Mouse (Mus musculus): ENCODE results near the gene Pard3b.

Pard3b gene

DNA sequence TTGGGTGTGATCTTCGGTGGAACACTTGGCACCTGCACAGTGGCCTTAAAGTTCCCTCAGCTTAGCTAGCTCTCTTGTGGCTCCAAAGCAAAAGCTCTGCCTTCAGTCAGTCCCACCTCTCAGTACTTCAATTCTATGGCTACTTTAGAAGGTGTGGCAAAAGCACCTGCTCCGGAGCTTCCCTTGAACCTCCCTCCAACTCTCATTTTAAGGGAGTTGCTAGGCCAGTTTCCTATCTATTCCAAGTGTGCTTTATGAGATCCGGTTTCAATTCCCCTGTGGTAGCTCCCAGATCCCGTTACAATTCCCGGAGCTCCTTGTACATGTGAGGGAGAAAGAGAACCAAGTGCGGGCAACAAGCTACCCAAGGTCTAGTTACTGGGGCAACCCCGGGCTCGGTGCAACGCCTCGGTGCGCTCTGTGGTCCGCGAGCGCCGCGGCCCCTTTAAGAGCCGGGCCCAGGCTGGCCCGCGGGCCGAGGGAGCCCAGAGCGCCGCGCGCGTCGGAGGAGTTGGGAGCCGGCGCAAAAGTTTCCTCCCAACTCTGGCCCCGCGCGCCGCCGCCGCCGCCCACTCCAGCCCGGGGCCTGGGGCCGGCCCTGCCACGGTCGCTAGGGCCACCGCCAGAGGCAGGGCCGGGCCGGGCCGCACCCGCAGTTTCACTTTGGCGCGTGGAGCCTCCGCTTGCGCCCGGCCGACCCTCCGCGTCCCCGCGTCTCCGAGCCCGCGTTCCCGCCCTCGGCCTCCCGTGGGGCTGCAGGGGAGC is at the start of gene Pard3b:
Gene Pard3b, plus strand, starts transcription at position 478 of the 765 bp plus-strand sequence.
- DNase-seq (ENCODE audit: low read depth, low spot score), result no peak

DNA sequence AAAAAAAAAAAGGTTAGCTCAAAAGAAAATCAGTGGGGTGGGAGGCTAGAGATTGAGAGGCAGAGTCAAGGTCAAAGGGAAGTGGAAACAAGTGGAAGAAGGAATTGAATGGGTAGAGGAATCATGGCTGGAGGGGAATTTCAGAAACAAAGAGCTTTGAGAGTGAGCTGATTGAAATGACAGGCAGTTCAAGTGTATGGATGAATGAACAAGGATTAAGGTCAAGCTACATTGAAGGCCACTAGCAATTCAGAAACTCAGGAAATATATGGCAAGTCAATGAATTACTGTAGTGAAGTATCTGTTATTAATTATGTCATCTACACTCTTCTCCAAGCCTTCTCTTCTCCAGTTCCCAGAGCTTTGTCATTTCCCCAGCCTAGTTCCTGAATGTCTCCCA is 22.4 kb upstream of the Pard3b start:
- no peak for DNase-seq (ENCODE audit: low read depth, low spot score)

DNA sequence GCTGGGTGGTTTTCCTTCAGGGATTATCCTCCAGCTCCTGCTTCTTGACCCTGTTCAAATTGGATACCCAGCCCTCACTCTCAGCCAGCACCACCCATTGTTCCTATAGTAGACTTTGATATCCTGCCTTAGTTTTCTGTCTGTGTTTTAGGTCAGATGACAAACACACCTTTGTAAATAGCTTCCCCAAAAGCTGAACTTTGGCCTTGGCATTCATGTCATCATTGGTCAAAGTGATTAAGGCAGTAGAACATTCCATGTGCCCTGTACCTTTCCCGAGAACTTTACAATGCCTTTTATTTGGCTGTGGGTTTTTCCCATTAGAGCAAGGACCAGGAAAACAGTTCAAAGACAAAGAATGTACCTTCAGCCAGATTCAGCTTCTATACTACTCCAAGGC is 18.0 kb upstream of the Pard3b start:
- no peak for DNase-seq (ENCODE audit: low read depth, low spot score)

DNA sequence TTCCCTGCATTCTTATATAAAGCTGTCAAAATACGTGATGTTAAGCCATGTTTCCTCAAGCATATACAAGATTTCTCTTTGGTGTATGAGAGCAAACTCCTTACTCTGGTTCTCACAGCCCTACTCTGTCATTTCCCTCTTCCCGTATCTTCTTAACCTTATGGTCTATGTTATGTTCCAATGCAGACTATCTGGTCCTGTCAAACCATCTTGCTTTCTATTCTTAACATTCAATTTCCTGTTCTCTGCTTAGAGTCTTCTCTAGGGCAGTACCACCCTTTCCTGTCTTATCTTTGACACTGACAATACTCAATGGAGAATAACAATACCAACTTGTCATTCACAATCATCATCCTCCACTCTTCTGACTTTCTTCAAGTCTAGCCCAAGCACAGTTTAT is 8.8 kb upstream of the Pard3b start:
- no peak for DNase-seq (ENCODE audit: low read depth, low spot score)

DNA sequence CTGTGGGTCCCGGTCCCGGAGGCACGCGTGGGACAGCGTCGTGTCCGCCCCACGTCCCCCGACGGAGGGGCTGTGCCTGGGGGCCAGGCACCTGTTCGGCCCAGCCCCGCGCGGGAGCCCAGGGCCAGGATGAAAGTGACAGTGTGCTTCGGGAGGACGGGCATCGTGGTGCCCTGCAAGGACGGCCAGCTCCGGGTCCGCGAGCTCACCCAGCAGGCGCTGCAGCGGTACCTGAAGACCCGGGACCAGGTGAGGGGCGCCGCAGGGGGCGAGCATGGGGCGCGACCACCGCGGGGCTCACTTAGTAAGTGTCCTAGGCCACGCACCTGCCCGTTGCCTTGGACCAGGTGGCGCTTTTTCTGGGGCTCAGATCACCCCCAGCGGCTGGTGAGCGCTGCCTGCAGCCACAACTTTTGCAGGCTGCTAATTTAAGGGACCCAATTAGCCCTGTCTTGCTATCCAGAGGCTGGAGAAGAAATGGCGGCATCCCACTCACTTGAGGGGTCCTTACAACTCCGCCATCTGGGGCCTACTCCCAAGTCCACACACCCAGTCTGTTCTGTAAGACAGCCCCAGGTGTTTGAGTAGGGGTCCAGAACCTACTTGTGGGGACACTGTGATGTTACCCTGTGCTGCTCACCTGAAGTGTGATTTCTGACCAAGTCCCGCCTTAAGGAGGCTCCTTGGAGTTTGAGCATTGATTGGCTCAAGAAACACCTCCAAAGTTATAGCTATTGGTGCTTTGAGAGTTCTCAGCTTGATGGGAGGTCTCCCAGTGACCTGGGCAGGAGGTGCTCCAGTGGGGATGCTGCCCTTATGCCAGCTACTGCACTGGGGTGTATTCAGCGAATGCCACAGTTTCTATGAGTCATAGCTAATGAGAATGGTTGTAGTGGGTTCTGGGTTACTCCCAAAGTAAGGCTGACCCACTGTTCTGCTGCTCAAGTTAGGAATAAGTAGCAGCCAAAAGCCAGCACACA is 780 bp downstream of the Pard3b start:
- DNase-seq (ENCODE audit: low read depth, low spot score), result no peak

DNA sequence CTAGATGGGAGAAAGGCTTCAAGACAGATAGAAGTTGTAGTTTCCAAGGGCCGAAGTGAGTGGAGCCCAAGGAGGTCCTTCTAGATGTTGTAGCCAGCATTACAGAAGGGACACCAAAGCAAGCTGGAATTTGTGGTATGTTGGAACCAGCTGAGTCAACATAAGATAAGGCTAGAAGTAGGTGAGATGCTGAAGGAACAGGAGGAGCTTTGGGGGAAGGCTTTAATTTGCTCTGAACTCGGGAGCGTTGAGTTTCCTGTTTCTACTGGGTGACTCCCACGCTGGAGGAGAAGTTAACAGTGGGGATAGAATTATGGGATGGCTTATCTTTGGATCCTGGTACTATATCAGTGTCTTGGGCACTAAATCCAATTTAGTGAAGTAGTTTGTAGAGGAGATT is 3.3 kb downstream of the Pard3b start:
- DNase-seq (ENCODE audit: low read depth, low spot score), result no peak

DNA sequence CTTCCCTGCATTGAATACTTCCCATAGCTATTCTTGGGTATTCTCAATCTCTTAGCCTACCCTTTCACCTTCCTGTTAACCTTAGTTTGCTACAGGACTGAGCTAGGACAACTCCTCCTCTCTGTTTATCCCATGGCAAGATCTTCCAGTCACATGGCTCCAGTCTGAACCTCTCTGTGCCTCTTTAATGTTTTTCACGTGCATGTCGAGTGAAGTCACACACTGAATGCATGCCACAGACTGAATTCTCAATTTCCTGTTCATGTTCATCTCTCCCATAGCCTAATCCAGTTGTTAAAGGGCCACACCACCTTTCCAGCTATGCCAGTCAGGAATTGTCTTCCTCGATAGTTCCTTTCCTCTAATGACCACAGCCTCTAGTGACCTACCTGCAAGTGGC is 6.4 kb downstream of the Pard3b start:
- DNase-seq (ENCODE audit: low read depth, low spot score), result no peak

DNA sequence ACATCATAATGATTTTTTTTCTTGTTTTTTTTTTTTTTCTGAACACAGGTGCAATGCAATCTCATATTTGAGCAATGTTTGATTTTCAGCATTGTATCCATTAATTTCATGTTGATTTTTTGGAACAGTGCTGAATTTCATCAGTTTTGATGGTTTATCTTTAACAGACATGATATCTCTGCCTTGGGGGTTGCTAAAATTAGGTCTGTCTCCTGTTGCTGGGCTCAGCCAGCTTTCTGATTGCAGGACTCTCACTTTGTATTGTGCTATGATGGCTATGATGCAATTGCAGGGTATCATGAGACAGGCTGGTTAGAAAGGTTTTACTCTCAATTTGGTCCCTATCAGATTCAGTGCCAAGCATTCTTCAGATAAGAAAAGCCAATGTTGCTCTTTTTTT is 11.3 kb downstream of the Pard3b start:
- DNase-seq (ENCODE audit: low read depth, low spot score), result no peak

DNA sequence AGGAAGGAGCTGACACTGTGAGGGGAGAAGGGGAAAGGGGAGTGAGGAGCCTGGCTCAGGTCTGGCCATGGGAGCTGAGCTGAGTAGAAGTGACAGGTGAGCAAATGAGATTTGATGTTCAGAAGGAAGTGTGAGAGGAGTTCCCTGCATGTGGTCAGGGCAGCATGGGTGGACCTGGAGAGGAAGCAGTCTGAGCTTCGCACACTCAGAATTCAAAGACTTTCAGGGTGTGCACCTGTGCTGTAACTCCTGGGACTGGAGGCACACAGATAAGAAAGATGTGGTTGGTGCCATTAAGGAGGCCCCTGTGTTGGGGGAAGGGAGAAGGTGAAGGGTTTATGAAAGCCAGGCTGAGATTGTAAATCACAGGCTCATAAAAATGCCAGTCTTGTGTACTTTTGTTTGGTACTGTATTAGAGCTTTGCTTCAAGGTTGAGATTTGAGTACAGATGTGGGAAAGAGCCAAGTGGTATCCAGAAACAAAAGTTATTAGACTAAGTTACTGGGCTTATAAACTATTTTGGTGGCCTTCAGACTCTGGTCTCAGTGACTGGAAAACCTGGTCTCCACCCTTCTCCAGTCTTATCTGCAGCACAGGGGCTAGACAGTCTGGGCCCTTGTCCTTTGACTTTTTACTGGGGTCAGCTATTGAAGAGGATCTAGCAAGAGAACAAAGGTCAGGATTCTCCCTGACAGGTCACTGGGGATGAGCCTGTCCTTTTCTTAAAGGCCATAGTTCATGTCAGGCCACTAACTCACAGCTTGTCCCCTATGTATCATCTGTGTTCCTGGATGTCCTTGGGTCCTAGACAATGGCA is 13.0 kb downstream of the Pard3b start:
- DNase-seq (ENCODE audit: low read depth, low spot score), result no peak

DNA sequence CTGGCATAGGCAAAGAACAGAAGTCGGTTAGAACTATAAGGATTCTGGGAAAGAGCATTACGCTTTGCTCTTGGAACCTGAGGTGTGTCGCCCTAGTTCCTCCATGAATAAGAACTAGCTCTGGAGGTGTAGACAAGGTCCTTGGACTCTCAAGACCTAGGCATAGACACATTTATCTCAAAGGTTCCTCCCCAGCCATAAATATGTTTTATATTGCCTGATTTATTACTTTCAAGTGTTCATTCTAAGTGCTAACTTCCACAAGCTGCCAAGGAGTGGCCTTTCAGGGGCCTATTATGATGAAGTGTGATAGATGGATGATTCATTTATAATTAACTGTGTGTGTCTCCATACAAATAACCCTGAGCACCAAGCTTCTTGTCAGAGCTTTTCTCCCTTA is 19.1 kb downstream of the Pard3b start:
- no peak for DNase-seq (ENCODE audit: low read depth, low spot score)

DNA sequence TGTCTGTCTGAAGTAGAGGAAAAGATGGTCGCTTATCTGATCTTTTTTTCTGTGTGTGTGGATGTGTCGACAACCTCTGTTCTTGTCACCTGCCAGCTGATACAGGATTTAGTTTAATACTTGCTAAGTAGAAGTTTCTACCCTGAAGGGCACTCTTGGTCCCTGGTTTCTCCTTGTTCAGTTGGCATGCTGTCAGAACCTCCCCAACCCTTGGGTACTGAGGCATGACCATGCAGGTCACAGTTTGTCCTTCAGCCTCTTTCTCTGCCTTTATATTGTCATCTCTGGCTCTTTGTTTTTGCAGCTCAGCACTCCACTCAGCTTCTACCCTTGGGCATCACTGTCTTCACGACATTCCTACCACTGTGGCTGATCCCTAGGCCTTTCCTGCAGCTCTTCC is 21.3 kb downstream of the Pard3b start:
- DNase-seq (ENCODE audit: low read depth, low spot score), result no peak

DNA sequence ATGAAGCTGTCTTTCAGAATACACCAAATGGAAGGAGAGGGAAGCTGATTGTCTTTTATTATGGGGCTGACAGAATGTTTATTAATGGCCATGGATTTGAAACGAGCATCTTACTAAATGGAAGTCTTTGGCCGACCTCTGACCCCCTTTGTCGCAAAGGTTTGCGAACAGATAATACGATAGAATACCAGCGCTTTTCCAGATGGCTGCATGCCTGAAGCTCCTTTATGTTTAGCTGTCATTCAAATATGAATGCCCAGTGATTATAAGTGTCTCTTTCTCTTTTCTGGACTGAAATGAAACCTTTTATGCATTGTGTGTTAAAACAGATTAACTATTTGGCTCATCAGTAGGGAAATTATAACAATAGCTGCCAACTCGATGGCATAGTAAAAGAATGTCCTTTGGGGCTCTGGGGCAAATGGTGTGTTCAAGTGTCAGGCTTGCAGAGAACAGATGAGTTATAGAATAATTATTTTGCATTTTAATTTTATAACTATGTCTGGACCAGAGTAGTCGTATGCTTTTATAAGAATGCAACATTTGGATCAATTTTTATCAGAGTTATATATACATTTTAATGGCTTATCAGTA is 46.7 kb downstream of the Pard3b start:
- DNase-seq (ENCODE audit: low read depth, low spot score), result no peak

DNA sequence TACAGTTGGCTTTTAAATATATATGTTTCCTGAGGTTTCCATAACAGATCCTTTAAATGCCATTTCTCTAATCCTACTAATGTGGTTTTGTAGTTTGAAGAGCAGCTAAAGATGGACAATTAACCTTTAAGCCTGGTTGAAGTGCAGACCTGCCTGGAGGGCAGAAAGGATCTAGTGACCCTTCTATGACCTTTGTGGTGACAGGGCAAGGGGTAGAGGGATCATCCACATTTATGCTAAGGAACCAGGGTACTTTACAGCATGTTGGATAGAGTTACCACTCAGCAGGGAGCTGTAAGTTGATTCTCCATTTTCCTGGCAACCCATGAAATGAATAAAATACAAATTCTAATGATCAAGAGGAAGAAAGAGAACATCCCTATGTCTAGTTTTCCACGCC is 47.3 kb downstream of the Pard3b start:
- DNase-seq (ENCODE audit: low read depth, low spot score), result no peak

DNA sequence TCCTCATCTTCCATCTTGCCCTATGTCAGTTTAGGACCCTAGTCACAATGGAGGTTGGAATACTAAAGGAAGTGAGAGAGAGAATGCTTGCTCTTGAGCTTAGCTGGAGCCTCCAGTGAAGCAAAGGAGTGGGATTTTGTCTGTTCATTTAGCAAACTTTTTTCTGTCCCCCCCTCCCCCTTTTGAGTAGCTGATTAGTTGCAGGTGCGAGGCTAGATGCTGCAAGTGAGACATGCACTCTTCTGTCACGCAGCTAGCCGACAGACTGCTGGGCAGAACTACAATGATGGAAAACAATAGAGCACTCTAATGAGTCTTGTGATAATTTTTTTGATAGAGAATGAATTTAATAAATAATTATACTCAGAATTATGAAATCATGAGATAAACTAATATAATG is 49.7 kb downstream of the Pard3b start:
- DNase-seq (ENCODE audit: low read depth, low spot score), result no peak

DNA sequence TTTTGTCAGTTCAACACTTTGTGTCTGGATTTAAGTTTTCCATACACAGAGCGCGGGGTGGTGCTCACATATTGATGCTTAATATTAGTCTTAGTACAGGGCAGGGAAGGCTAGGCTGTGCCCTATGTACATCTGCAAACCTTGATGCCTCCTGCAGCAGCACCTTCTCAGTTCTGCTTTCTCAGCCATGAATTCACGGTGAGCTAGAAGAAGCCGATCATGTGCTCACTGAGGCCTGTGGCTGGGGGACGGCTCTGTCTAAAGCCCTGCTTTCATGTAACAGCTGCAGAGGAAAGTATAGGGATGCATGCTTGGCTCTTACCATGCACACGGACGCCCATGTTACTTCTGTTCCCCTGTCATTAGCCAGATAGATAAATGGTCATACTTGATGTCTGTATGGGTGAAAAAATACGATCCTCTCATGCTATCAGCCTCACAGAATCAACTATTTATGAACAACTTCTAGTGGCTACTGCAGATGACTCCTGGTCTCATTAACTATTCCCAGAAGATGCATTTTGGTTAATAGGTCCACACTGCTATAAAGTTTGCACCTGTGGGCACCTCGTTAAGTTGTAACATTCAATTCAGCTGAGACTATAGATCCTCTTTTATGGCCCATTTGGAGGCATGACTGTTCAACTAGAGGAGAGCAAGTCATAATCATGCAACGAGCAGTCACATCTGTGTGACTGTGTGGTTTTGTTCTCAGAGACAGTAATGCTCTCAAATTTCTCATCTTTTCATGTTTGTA is 60.0 kb downstream of the Pard3b start:
- DNase-seq (ENCODE audit: low read depth, low spot score), result no peak

DNA sequence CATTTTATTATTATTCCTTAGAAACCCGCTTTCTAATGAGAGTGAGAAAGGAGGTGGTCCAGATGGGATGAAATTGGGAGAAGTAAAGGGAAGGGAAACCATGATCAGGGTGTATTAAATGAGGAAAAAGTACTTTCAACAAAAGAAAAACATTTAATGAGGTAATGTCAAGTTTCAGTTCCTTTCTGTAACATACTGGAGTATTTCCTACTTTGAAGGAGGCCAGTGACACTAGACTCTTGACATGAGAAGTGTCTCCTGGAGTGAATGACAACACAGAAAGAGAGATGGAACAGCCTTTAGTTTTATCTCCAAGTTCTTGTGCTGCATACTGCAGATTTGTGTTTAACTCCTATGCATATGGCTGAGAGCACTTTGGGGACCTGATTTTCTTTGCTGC is 71.2 kb downstream of the Pard3b start:
- DNase-seq (ENCODE audit: low read depth, low spot score), result no peak

DNA sequence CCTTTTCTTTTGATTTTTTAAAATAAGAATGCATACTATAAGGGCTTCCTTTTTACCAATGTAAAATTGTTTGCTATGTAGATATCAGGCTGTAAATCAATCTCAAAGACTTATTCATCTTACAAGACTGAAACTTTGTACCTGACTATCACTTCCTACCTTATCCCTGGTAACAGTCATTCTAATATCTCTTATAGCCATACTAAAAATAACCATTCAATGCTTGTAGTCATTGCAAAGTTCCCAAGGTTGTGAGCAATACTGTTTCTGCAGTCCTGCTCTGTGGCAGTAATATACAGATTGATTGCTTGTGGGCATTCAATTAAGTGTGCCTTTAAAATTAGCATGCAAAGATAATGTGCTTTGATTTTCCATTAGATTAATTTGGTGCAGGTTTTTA is 72.9 kb downstream of the Pard3b start:
- DNase-seq (ENCODE audit: low read depth, low spot score), result no peak

DNA sequence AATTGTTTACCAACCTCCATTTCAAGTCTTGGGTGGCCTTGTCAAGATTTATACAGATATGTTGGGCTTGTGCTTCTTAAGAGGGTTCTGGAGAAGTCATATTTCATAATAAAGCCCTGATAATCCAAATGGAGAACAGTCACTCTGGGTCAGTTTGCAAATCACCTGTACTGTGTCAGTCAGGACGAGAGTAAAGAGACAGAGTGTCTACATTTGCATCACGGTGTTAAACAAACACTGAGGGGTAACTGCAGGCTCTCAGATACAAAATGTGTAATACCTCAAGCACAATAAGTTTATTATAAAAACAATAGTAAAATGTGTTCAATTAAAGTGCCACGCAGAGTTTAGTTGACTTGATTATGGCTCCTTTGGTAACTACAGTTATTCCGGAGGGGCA is 91.0 kb downstream of the Pard3b start:
- no peak for DNase-seq (ENCODE audit: low read depth, low spot score)

DNA sequence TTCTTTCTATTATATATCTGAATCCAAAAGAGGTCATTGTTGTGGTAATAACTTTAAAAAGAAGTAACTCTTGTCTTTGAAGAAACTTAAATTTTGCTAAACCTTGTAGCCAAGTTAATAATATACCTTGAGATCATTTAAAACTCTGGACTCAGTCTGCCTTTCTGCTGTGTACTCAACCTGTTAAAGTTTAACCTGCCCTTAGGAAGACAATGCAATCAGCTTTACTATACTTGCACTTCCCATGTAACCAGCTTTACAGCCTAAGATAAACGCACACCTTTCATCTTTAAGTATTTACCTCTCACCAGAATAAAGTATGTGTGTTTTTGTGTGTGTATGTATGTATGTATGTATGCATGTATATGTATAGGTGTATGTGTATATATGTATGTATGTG is 97.9 kb downstream of the Pard3b start:
- no peak for DNase-seq (ENCODE audit: low read depth, low spot score)

DNA sequence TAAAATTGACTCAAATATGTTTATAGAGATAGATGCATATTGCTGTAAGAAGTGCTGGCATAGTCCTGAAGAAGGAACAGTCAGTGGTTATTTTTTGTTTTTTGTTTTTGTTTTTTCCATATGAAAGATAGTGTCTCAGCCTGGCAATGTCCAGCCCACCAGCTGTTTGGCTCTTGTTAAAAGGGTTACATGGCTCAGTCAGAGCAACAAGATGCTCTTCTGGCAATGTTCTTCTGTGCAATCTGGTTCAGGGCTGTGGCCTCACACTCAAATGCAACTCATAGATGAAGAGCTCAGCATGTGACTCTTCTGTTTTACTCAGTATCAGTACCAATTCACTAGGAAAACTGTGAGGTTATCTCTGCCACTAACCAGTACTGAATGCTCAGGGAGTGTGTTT is 104.2 kb downstream of the Pard3b start:
- DNase-seq (ENCODE audit: low read depth, low spot score), result no peak

DNA sequence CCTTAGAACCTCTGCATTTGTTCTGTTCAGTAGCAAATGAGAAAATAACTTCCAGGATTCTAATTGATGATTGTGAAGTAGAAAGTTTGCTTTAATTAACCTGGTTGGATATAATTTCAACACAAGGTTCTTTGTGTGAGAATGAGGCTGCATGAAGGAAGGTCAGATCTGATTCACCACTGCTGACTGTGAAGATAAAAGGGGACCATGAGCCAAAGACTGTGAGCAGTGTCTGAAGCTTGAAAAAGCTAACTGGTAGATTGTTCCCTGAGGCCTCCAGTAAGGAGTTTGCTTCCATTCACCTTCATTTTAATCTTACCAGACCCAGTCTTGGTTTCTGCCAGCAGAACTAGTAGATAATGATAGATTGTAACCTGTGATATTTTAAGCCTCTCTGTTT is 108.9 kb downstream of the Pard3b start:
- no peak for DNase-seq (ENCODE audit: low read depth, low spot score)
